ENCODE assay signal across 7 mouse cellular contexts in the genomic region with DNA sequence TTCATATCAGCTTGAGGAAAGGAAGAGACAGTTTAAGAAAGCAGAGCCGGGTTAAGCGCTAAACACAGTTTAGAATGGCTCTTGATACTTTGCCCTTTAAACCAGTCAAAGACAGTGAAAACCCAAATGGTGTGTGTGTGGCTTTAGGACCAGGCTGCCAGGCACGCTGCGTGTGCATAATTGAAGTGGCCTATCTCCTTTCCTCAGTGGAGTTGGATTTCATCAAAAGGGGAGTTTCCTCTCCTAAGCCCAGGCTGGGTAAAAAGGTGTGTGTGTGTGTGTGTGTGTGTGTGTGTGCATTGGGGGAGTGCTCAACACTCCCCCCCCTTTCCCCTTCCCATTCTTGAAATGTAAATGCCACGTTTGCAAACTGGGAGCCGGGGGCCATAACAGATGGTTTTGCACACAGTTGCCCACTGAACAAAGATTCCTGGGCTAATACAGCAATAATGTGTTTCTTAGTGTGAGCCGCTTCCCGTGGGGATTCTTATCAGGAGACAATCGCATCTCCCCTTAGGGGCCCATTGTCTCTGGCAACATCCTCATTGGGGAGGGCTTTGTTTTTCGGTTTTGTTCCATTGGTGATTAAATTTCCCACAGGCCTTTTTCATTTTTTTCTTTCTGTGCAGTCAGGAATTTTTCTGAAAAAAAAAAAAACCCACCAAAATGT. TPM values are rescaled to one million over a fixed set of nuclear protein-coding genes. Genes with fewer than 3 reads are reported as not detected.
DNase-seq lines count a peak whose midpoint lies in the region; ATAC-seq lines count a peak whose summit lies in the region.

No protein-coding gene starts in this region.

- H3K9ac ChIP-seq in embryonic facial prominence, embryonic 15.5 days, result no peak overlapping the region
- no peak overlapping the region for H3K9ac ChIP-seq in midbrain, embryonic 11.5 days (ENCODE audit: low read length)

- H3K9me3 ChIP-seq in embryonic facial prominence, embryonic 15.5 days (replicated peaks), result no peaks in the 10 kb centered on the region
- no peaks in the 10 kb centered on the region for H3K9me3 ChIP-seq in hindbrain, embryonic 10.5 days
- H3K9me3 ChIP-seq in midbrain, embryonic 11.5 days (ENCODE audit: control insufficient read depth, low read length), result no peaks in the 10 kb centered on the region

- H3K27ac ChIP-seq in embryonic facial prominence, embryonic 15.5 days (replicated peaks), result no peak overlapping the region
- no peak overlapping the region for H3K27ac ChIP-seq in hindbrain, embryonic 10.5 days
- no peak overlapping the region for H3K27ac ChIP-seq in midbrain, embryonic 11.5 days (ENCODE audit: low read depth, low read length)

- peak overlapping the region; percentile 2 for H3K4me3 ChIP-seq in embryonic facial prominence, embryonic 15.5 days (replicated peaks)
- H3K4me3 ChIP-seq in hindbrain, embryonic 10.5 days, result peak overlapping the region; percentile 63; the same call in 1 of the 2 replicates
- H3K4me3 ChIP-seq in midbrain, embryonic 11.5 days (ENCODE audit: low read depth, low read length), result no peak overlapping the region

- H3K36me3 ChIP-seq in embryonic facial prominence, embryonic 15.5 days, result no peaks in the 10 kb centered on the region
- no peaks in the 10 kb centered on the region for H3K36me3 ChIP-seq in hindbrain, embryonic 10.5 days
- no peaks in the 10 kb centered on the region for H3K36me3 ChIP-seq in midbrain, embryonic 11.5 days (ENCODE audit: control insufficient read depth, insufficient read depth, low read length)

- no peak for ATAC-seq in embryonic facial prominence, embryonic 15.5 days (ENCODE audit: insufficient number of reproducible peaks, low FRiP score, low TSS enrichment, low read depth)
- ATAC-seq in midbrain, embryonic 11.5 days (ENCODE audit: low FRiP score), result no peak

- H3K27me3 ChIP-seq in embryonic facial prominence, embryonic 15.5 days, result peaks cover 6% of the 10 kb centered on the region; the same call in 1 of the 2 replicates
- peaks cover 26% of the 10 kb centered on the region for H3K27me3 ChIP-seq in hindbrain, embryonic 10.5 days (ENCODE audit: insufficient read depth, poor library complexity, severe bottlenecking)
- peaks cover 8% of the 10 kb centered on the region for H3K27me3 ChIP-seq in midbrain, embryonic 11.5 days (ENCODE audit: control insufficient read depth, insufficient read depth, low read length)

- peak overlapping the region; percentile 23 for H3K4me2 ChIP-seq in embryonic facial prominence, embryonic 15.5 days (replicated peaks)
- peak overlapping the region; percentile 28 for H3K4me2 ChIP-seq in midbrain, embryonic 11.5 days

- 26% methylated on average over 10 of the region's 10 CpGs for whole genome bisulfite sequencing in embryonic facial prominence, embryonic 15.5 days
- WGBS in hindbrain, embryonic 10.5 days, result 9% methylated on average over 10 of the region's 10 CpGs
- 10% methylated on average over 10 of the region's 10 CpGs for WGBS in midbrain, embryonic 11.5 days

- peaks cover 32% of the 10 kb centered on the region for H3K4me1 ChIP-seq in embryonic facial prominence, embryonic 15.5 days
- peaks cover 51% of the 10 kb centered on the region for H3K4me1 ChIP-seq in hindbrain, embryonic 10.5 days (replicated peaks)
- peaks cover 25% of the 10 kb centered on the region for H3K4me1 ChIP-seq in midbrain, embryonic 11.5 days (ENCODE audit: control insufficient read depth, insufficient read depth, low read length)

- DNase-seq in embryo, embryonic 10.5 days (ENCODE audit: low spot score), result peak; percentile 49
- DNase-seq in hindbrain, embryonic 10.5 days (ENCODE audit: low spot score), result peak; percentile 42
- DNase-seq in midbrain, embryonic 11.5 days (ENCODE audit: low spot score, missing footprints), result peak; percentile 88
- DNase-seq in thymus, postnatal 4 days, result no peak
- no peak for DNase-seq in adrenal gland, postnatal 36 days
- DNase-seq in spleen, adult 18-20 months, result no peak

RNA-seq across cellular contexts. Expression of gene Limch1, which starts 2.3 kb away (rescaled TPM):
- polyA plus RNA-seq in embryonic facial prominence, embryonic 15.5 days (2015; fragmentation: Nextera tagmentation; extraction: Ambion mirVana), result 85.9 and 98.1 TPM in 2 replicates
- polyA plus RNA-seq in hindbrain, embryonic 10.5 days (2016; fragmentation: Nextera tagmentation; extraction: Ambion mirVana), result 49.0 and 49.2 TPM in 2 replicates
- polyA plus RNA-seq in midbrain, embryonic 11.5 days (2014; fragmentation: Nextera tagmentation; extraction: Ambion mirVana), result 50.0 and 50.5 TPM in 2 replicates
- total RNA-seq in adrenal gland, postnatal 36 days (2021), result 10 to 100 TPM; 88.4 to 88.6 TPM

Comparison
In these comparisons a context has a peak if more than half of its experiments do, and no peak if none do; other contexts are left out.
1. DNase-seq: peak in embryo, embryonic 10.5 days (single experiment), hindbrain, embryonic 10.5 days (single experiment) and midbrain, embryonic 11.5 days (single experiment); none in thymus, postnatal 4 days (single experiment), adrenal gland, postnatal 36 days (0 of 2) and spleen, adult 18-20 months (0 of 2).